Mouse (Mus musculus): ENCODE data around the gene Ppp1r15b.

DNA sequence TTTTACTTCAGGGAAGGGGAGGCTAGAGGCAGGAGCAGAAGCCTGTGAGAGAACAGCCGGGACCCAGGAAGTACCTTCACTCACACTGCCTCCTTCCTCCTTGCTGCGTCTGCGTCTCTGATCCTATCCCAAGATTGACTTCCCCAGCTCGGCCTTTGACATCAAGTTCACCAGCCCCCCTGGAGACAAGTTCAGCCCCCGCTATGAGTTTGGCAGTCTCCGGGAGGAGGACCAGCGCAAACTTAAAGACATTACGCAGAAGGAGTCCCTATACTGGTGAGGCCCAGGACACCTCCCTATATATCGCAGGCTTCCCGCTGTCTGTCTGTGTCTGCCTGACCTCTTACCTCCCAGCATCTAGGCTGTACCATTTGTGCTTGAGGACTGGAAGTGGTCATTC lies 44.1 kb upstream of the Ppp1r15b start:
- no peak for TF ChIP-seq USF1 (IDR thresholded peaks at IDR 0.05; ENCODE audit: low read depth)
- no peak for TF ChIP-seq MYOD1 (IDR thresholded peaks at IDR 0.05; ENCODE audit: control insufficient read depth, insufficient read length, low read depth)
- TF ChIP-seq MAX (IDR thresholded peaks at IDR 0.05), result no peak
- no peak for TF ChIP-seq CTCF (IDR thresholded peaks at IDR 0.05; ENCODE audit: control insufficient read depth, insufficient read depth, insufficient read length)
- no peak for TF ChIP-seq MYOG (IDR thresholded peaks at IDR 0.05; ENCODE audit: control insufficient read depth, extremely low read depth, insufficient read length)
- TF ChIP-seq FOSL1 (IDR thresholded peaks at IDR 0.05; ENCODE audit: insufficient read depth, low read length, poor library complexity, severe bottlenecking), result no peak
- TF ChIP-seq CEBPB (IDR thresholded peaks at IDR 0.05; ENCODE audit: low read depth), result no peak

Measured in C2C12 (cell line).